Mouse (Mus musculus) intestine, embryonic 15.5 days (tissue): ENCODE measurements around the gene Shisa9. TPM values are rescaled to one million over a fixed set of nuclear protein-coding genes. Genes with fewer than 3 reads are reported as not detected.

Experiments
- ATAC-seq: fragments of 200-750 bp; cut with Nextera tagmentation; 2 replicates; pipeline ENCODE4 v1.8.0; 2017; ENCODE audit warnings: moderate TSS enrichment, moderate library complexity
- H3K27ac ChIP-seq: fragments of 300-500 bp; sonication (generic); 2 replicates; pipeline ENCODE4 v1.5.1; 2015; ENCODE audit warnings: mild to moderate bottlenecking, inconsistent platforms
- H3K27me3 ChIP-seq: fragments of 300-500 bp; sonication (generic); replicated peaks from 2 replicates; pipeline ENCODE4 v1.6.1; 2015; ENCODE audit warnings: inconsistent platforms
- H3K36me3 ChIP-seq: fragments of 300-500 bp; sonication (generic); 2 replicates; pipeline ENCODE4 v1.6.1; 2015; ENCODE audit warnings: inconsistent platforms
- H3K4me1 ChIP-seq: fragments of 300-500 bp; sonication (generic); replicated peaks from 2 replicates; pipeline ENCODE4 v1.6.1; 2015; ENCODE audit warnings: inconsistent platforms
- H3K4me2 ChIP-seq: fragments of 300-500 bp; sonication (generic); replicated peaks from 2 replicates; pipeline ENCODE4 v1.6.1; 2015; ENCODE audit warnings: mild to moderate bottlenecking, inconsistent platforms
- H3K4me3 ChIP-seq: fragments of 300-500 bp; sonication (generic); replicated peaks from 2 replicates; pipeline ENCODE4 v1.5.1; 2015; ENCODE audit warnings: inconsistent platforms
- H3K9ac ChIP-seq: fragments of 300-500 bp; sonication (generic); 2 replicates; pipeline ENCODE4 v1.6.1; 2015; ENCODE audit warnings: inconsistent platforms
- H3K9me3 ChIP-seq: fragments of 300-500 bp; sonication (generic); 2 replicates; pipeline ENCODE4 v1.6.1; 2016; ENCODE audit warnings: inconsistent platforms
- WGBS: fragments of 180-500 bp; shearing (Covaris S2); methylation state at CpG from one replicate; pipeline ENCODE4 v1.1.7; 2015; 5-methylcytosine and 5-hydroxymethylcytosine counted together
- polyA plus RNA-seq: library from polyadenylated mRNA; unstranded; fragments of >200 nt; fragmentation: Nextera tagmentation; extraction: Ambion mirVana; gene quantifications from 2 replicates; pipeline ENCODE4 v1.2.1, GENCODE M21; 2015

Gene Shisa9
- polyA plus RNA-seq, 1 experiment from 2014 or later, result 1.2 TPM

DNA sequence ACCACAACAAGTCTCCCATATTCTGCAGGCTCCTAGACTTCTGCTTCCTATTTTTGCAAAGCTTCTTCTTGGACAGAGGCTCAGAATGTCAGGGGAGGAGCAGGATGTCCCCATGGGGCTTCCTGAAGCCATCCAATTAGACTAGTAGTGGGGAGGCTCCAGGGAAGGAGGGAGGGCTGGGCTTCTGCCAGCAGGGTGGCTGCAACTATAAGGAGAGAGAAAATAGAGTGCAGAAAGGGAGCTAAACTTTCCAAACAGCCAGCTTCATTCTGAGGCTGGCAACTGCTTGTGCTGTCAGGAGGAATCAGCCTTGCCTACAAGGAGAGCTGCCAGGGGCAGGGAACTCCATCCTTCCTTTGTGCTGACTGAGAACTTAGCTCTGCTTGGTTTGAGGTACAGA is 162.8 kb downstream of the Shisa9 start:
- no peaks in the 10 kb centered on the region for H3K27me3 ChIP-seq
- no peak overlapping the region for H3K9ac ChIP-seq
- H3K27ac ChIP-seq, result no peak overlapping the region
- ATAC-seq, result no peak
- no peaks in the 10 kb centered on the region for H3K4me1 ChIP-seq
- no peaks in the 10 kb centered on the region for H3K36me3 ChIP-seq
- no peaks in the 10 kb centered on the region for H3K9me3 ChIP-seq
- H3K4me3 ChIP-seq, result no peak overlapping the region
- no peak overlapping the region for H3K4me2 ChIP-seq

DNA sequence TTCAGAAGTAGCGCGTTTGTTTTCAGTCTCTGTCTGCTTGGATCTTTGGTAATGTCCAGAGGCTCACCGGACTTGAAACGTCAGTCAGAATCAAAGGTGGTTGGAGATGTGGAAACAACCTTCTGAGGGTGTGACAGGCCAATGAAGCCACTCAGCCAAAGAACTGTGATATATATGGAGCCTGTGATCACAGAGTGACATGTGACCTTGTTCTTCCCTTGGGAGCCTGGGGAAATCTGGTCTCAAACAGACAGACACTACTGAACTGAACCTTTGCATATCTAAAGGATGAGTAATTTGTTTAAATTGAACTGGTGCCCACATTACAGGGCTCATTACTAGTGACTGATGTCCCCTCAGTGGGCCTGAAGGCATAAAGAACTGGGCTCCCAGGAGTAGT is 168.1 kb downstream of the Shisa9 start:
- H3K4me1 ChIP-seq, result no peaks in the 10 kb centered on the region
- 80% methylated on average over 4 of the region's 4 CpGs for WGBS
- no peak overlapping the region for H3K4me2 ChIP-seq
- no peak overlapping the region for H3K9ac ChIP-seq
- no peaks in the 10 kb centered on the region for H3K36me3 ChIP-seq
- H3K27ac ChIP-seq, result no peak overlapping the region
- no peaks in the 10 kb centered on the region for H3K9me3 ChIP-seq
- no peak overlapping the region for H3K4me3 ChIP-seq
- no peaks in the 10 kb centered on the region for H3K27me3 ChIP-seq
- no peak for ATAC-seq

DNA sequence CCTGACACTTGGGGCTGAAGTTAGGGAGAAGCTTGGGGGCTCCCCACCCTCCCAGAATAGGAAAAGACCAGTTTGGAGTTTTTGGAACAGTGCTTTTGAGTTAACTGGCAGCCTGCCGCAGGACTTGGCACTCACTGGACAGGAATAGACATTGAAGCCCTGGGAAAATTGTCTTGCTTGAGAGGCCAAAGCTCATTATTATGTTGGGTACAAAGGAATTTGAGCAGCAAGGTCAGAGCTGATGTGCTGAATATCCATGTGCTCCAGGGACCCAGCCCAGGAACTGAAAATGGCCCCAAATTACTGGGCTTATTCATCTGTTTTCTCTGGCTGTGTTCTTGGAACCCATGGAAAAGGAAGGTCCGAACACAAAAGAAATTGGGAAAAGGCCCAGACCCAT is 170.6 kb downstream of the Shisa9 start:
- no peaks in the 10 kb centered on the region for H3K36me3 ChIP-seq

DNA sequence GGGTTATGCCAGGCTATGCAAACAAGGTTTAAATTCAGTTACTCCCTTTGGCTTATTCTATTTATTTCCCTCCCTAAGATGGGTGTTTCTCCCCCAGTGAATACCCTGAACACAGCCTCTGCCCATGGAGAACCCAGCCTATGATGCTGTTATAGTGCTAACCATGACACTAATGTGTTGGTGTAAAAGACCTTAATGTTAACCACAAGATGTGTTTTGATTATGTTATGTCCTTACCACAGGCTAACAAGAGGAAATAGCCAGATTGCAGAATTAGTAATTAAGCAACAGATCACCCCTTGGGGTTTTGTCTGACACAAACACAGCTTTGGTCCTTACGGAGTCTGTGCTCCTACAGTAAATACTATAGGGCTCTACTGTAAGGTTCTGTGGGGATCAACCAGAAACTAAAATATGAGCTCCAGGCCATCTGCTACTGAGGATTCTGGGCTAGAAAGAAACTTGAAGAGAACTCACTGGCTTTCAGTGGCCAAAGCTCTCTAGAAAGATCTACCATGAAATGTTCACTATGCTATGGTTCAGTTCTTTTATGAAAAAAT is 189.6 kb downstream of the Shisa9 start:
- H3K4me2 ChIP-seq, result no peak overlapping the region
- no peak for ATAC-seq
- WGBS, result 76% methylated on average over 1 of the region's 1 CpGs
- no peaks in the 10 kb centered on the region for H3K27me3 ChIP-seq
- no peaks in the 10 kb centered on the region for H3K4me1 ChIP-seq
- H3K9ac ChIP-seq, result no peak overlapping the region
- no peaks in the 10 kb centered on the region for H3K36me3 ChIP-seq
- no peak overlapping the region for H3K4me3 ChIP-seq
- no peak overlapping the region for H3K27ac ChIP-seq
- no peaks in the 10 kb centered on the region for H3K9me3 ChIP-seq

More for the DNA sequence above, 170.6 kb downstream of the Shisa9 start:
- ATAC-seq, result no peak
- no peak overlapping the region for H3K27ac ChIP-seq
- no peaks in the 10 kb centered on the region for H3K9me3 ChIP-seq
- H3K4me2 ChIP-seq, result no peak overlapping the region
- H3K4me3 ChIP-seq, result no peak overlapping the region
- H3K27me3 ChIP-seq, result no peaks in the 10 kb centered on the region
- H3K4me1 ChIP-seq, result no peaks in the 10 kb centered on the region
- no peak overlapping the region for H3K9ac ChIP-seq
- 92% methylated on average over 2 of the region's 2 CpGs for WGBS

DNA sequence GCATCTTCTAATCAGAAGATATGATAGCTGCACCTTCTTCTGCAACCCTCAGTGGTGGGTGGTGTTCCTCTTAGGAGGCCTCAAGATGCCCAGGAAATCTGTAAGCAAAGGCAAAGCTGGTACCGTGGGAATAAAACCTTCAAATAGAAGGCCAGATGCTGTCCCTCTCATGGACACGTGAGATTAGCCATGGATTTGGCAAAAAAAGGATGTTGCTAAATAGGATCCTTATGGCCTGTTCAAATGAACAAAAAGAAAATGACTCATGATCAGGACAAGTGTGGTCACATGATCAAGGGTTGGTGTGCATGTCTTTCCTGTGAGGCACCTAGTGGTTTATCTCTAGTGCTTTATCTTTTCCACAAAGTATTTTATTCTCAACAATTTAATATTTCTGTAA is 194.1 kb downstream of the Shisa9 start:
- WGBS, result 83% methylated on average over 2 of the region's 2 CpGs
- Histone ChIP-seq H3K4me3 (no peak overlapping the region), H3K4me2 (no peak overlapping the region), H3K9me3 (no peaks in the 10 kb centered on the region), H3K9ac (no peak overlapping the region), H3K27me3 (no peaks in the 10 kb centered on the region), H3K4me1 (no peaks in the 10 kb centered on the region), H3K27ac (no peak overlapping the region), H3K36me3 (no peaks in the 10 kb centered on the region)
- ATAC-seq, result no peak

DNA sequence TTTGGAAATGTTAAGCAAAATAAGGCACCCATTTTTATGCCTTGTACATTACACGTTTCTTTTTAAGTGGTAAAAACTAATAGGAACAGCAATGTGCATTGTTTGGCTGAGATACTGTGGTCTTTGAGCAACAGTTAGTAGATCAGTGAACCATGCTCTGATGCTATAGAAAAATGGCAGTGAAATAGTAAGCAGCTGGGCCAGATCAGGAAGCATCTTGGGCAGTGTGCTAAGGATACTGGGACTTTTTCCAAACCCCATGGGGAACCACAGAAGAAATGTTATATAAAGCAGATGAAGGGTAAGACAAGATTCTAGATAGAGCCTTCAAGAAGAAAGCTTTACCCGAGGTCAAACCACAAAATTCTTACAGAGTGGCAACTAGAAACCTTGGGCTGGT is 205.8 kb downstream of the Shisa9 start:
- H3K4me3 ChIP-seq, result no peak overlapping the region
- no peaks in the 10 kb centered on the region for H3K4me1 ChIP-seq
- no peak overlapping the region for H3K27ac ChIP-seq
- no peak overlapping the region for H3K4me2 ChIP-seq
- no peaks in the 10 kb centered on the region for H3K9me3 ChIP-seq
- 70% methylated on average over 2 of the region's 2 CpGs for WGBS
- no peaks in the 10 kb centered on the region for H3K27me3 ChIP-seq
- no peak overlapping the region for H3K9ac ChIP-seq
- ATAC-seq, result no peak
- no peaks in the 10 kb centered on the region for H3K36me3 ChIP-seq

DNA sequence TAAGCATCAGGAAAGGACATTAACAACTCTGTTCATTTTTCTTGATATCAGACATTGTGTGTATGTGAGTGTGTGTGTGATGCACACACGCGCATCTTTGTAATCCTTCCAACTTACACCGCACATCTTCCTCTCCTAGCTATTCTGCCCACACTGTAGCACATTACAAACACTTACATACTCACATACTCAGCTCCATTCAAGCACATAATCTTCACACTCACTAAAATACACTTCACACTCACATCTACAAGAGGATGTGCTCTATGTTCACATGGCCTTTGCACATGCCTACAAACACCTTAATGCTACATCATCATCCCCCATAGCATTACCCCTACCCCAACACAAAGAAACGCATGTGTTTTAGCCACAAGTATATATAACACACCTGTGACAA is 212.9 kb downstream of the Shisa9 start:
- Histone ChIP-seq H3K9ac (no peak overlapping the region), H3K36me3 (no peaks in the 10 kb centered on the region), H3K9me3 (no peaks in the 10 kb centered on the region), H3K27ac (no peak overlapping the region), H3K4me1 (no peaks in the 10 kb centered on the region), H3K4me3 (no peak overlapping the region), H3K4me2 (no peak overlapping the region), H3K27me3 (no peaks in the 10 kb centered on the region)
- ATAC-seq, result no peak
- WGBS, result 95% methylated on average over 4 of the region's 4 CpGs

DNA sequence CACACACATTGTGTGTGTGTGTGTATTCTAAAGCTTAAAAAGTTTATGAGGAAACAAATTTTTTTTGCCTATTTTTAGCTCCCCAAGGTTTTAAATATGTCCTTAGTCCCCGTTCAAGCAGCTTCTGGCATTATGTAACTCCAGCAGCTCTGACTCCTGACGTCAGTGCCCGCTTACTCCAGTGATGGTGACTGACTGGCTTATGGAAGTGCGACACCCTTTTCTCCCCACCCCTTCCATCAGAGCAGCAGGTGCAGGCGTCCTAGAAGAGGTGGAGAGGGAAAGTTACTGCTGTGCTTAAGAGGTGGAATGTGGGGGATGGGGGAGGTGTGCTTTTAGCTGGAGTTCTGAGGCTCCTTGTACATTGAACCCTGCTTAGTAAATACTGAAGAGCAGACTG is 213.7 kb downstream of the Shisa9 start:
- Histone ChIP-seq H3K4me1 (no peaks in the 10 kb centered on the region), H3K27ac (no peak overlapping the region), H3K4me2 (no peak overlapping the region), H3K9me3 (no peaks in the 10 kb centered on the region), H3K27me3 (no peaks in the 10 kb centered on the region), H3K36me3 (no peaks in the 10 kb centered on the region), H3K4me3 (no peak overlapping the region), H3K9ac (no peak overlapping the region)
- ATAC-seq, result no peak
- WGBS, result 37% methylated on average over 5 of the region's 5 CpGs

DNA sequence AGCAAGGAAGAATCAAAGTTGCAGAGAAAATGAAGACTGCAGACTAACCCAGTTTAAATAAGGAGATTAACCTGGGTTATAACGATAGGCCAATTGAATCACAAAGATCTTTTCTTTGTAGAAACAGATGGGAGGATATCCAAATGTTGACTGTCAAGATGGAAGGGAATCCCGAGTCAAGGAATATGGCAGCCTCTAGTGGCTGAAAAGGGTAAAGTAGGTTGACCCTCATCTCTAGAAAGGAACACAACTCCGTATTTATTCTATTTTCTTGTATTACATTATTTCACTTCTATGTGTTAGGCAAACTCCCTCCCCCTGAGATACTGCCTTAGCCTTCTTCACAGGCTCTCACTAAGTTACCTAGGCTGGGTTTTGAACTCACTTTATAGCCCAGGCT is 217.3 kb downstream of the Shisa9 start:
- no peak for ATAC-seq
- Histone ChIP-seq H3K4me2 (no peak overlapping the region), H3K36me3 (no peaks in the 10 kb centered on the region), H3K4me3 (no peak overlapping the region), H3K4me1 (no peaks in the 10 kb centered on the region), H3K27me3 (no peaks in the 10 kb centered on the region), H3K27ac (no peak overlapping the region), H3K9ac (no peak overlapping the region), H3K9me3 (no peaks in the 10 kb centered on the region)
- 25% methylated on average over 3 of the region's 3 CpGs for WGBS

DNA sequence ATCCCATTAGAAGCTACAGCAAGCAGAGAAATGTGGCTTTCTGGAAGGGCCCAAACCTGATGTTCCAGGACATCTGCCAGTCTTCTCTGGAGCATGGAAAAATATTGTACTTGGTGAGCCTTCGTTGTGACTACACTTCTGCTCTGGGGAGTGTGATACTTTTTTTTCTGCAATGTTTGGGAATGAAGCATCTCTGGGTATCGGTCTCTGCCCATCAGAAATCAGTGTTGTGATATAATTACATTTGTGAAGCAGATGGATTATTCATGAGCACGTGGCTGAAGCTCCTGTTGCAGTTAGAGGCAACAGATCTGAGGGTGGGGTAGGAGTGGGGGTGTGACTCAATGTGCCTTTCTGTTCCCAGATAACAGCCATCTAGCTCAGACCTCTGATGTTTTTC is 218.2 kb downstream of the Shisa9 start:
- Histone ChIP-seq H3K27ac (no peak overlapping the region), H3K27me3 (no peaks in the 10 kb centered on the region), H3K9ac (no peak overlapping the region), H3K36me3 (no peaks in the 10 kb centered on the region), H3K9me3 (no peaks in the 10 kb centered on the region), H3K4me3 (no peak overlapping the region), H3K4me1 (no peaks in the 10 kb centered on the region), H3K4me2 (no peak overlapping the region)
- WGBS, result 63% methylated on average over 3 of the region's 3 CpGs
- ATAC-seq, result no peak

DNA sequence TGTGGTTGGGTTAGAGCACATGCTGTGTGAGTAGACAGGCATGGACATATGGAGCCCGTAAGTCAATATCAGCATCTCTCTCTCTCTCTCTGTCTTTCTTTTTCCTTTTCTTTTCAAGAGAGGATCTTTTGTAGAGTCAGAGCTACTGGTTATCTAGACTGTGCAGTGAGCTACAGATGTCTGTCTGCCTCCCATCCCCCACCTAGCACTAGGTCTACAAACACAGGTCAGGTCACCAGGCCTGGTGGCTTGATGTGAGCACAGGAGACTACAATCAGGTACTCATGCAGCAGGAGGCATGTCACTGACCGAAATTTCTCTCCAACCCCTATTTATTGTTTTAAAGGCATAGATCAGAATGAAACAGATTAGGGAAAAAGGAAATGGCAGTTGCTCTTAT is 219.1 kb downstream of the Shisa9 start:
- no peak overlapping the region for H3K4me2 ChIP-seq
- no peak overlapping the region for H3K27ac ChIP-seq
- no peak overlapping the region for H3K4me3 ChIP-seq
- no peaks in the 10 kb centered on the region for H3K4me1 ChIP-seq
- ATAC-seq, result no peak
- H3K27me3 ChIP-seq, result no peaks in the 10 kb centered on the region
- no peaks in the 10 kb centered on the region for H3K9me3 ChIP-seq
- no peak overlapping the region for H3K9ac ChIP-seq
- H3K36me3 ChIP-seq, result no peaks in the 10 kb centered on the region
- WGBS, result 77% methylated on average over 2 of the region's 2 CpGs

DNA sequence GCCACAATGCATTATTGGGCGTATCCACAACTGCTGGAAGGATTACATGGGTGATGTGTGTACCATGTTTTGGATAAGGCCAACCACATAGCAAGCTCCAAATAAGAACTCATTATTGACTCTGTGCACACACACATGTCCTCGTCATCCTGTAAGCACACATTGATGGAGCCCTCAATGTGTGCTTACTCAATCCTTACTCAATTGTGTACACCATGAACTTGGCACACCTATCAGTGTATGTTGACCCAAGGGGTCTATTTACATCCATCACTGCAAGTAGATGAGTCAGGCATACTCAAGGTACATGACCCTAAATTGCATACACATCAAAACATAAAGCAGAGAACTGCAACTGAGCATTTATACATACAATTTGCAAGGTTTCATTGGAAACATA is 220.5 kb downstream of the Shisa9 start:
- H3K9ac ChIP-seq, result no peak overlapping the region
- WGBS, result 85% methylated on average over 2 of the region's 2 CpGs
- ATAC-seq, result no peak

DNA sequence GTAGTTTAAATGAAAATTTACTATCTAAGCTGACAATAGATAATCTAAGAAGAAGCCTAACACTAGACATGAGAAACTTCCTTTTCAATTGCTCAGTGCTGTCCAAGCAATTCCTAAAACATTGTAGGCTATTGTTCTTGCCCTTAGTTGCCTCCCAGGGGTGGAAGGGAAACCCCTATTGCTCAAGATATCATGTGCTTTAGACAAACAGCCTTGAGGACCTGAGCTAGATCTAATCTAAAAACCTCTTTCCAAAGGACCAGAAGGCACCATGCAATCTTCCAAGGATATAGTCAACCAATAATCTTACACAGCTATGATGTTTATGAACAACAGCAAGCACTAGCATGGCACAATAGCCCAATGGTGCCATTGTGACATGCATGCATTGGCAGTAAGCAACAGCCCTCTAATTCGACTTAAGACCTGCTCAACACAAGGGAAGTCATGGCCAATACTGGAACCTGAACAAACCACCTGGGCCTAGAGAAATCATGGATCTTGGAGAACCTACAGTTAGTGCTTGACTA is 222.6 kb downstream of the Shisa9 start:
- Histone ChIP-seq H3K27ac (no peak overlapping the region), H3K27me3 (no peaks in the 10 kb centered on the region), H3K4me3 (no peak overlapping the region), H3K9me3 (no peaks in the 10 kb centered on the region), H3K9ac (no peak overlapping the region), H3K4me1 (no peaks in the 10 kb centered on the region), H3K4me2 (no peak overlapping the region), H3K36me3 (no peaks in the 10 kb centered on the region)
- no peak for ATAC-seq
- 71% methylated on average over 1 of the region's 1 CpGs for WGBS

More for the DNA sequence above, 220.5 kb downstream of the Shisa9 start:
- Histone ChIP-seq H3K9me3 (no peaks in the 10 kb centered on the region), H3K4me3 (no peak overlapping the region), H3K4me2 (no peak overlapping the region), H3K36me3 (no peaks in the 10 kb centered on the region), H3K27me3 (no peaks in the 10 kb centered on the region), H3K4me1 (no peaks in the 10 kb centered on the region), H3K27ac (no peak overlapping the region)
